Mouse (Mus musculus) bone marrow macrophage, adult 2 months (primary cell): ENCODE measurements around the gene Haus7.

ENCODE experiments used
- CTCF ChIP-seq: IDR thresholded peaks from 2 replicates; pipeline ENCODE4 v1.5.1; 2012; ENCODE audit warnings: low read depth, mild to moderate bottlenecking, low read length, moderate library complexity
- POLR2A ChIP-seq: IDR thresholded peaks from 2 replicates; pipeline ENCODE4 v1.6.1; 2012; ENCODE audit warnings: mild to moderate bottlenecking, low read depth, low read length, borderline replicate concordance

- TF ChIP-seq CTCF (no peak), POLR2A (no peak)
These were observed 17.8 kb upstream of the Haus7 start for GRCm38 (mm10) chrX:73476621-73477020.
